Mouse (Mus musculus): Measurements from ENCODE around the gene 2310039H08Rik.

DNA sequence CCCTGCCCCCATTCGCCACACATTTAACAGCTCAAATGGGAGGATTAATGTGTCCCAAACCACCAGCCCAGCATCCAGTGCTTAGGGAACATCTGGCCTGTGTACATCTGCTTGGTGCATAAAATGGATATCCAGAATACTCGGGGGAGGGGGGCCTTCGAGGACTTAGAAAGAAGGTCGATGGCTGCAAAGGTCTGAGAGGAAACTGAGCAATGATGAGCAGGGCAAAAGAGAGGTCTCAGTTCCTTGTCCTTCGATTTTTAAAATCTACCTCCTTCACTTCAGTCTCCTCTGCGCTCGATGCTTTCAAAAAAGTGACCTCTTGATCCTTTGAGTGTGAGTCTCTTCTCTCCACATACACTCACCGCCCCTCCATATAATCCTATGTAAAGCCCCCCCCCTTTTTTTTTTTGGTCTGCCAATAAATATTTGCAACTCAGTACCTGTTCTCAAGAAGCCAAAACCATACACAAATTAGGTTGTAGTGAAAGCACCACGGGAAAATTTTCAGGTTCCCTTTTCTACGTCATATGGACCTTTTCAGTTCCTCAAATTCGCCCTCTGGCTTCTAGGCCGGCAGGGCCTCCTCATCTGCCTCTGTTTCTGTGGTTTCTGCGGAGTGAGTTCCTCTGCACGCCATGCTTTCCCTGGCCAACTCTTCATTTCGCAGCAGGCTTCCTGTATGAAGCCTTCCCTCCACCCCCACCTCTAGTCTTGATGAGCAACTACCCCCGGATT lies 21.2 kb upstream of the 2310039H08Rik start:
- TF ChIP-seq CTCF (IDR thresholded peaks at IDR 0.05; ENCODE audit: control insufficient read depth, insufficient read depth, insufficient read length) (no peak), MAX (IDR thresholded peaks at IDR 0.05) (no peak)
